Mouse (Mus musculus) liver, embryonic 11.5 days (tissue): ENCODE results near the gene Ttn. TPM values are rescaled to one million over a fixed set of nuclear protein-coding genes. Genes with fewer than 3 reads are reported as not detected.

Source experiments
- ATAC-seq: fragments of 200-750 bp; cut with Nextera tagmentation; replicated peaks from 2 replicates; pipeline ENCODE4 v1.8.0; 2017; ENCODE audit warnings: moderate number of reproducible peaks, mild to moderate bottlenecking, moderate TSS enrichment, moderate library complexity; ENCODE audit not compliant: low FRiP score
- DNase-seq: peaks from one replicate; pipeline ENCODE4 v3.0.0-alpha.2; 2017; ENCODE audit warnings: low spot score
- H3K27ac ChIP-seq: fragments of 300-500 bp; sonication (generic); 2 replicates; pipeline ENCODE4 v1.5.1; 2014; ENCODE audit warnings: mild to moderate bottlenecking, low read depth, low read length, control low read depth
- H3K27me3 ChIP-seq: fragments of 300-500 bp; sonication (generic); replicated peaks from 2 replicates; pipeline ENCODE4 v1.6.1; 2014; ENCODE audit warnings: low read length, mixed read lengths; ENCODE audit not compliant: control insufficient read depth, insufficient read depth
- H3K36me3 ChIP-seq: fragments of 300-500 bp; sonication (generic); 2 replicates; pipeline ENCODE4 v1.6.1; 2014; ENCODE audit warnings: mild to moderate bottlenecking, low read length, moderate library complexity, mixed read lengths; ENCODE audit not compliant: control insufficient read depth, insufficient read depth
- H3K4me1 ChIP-seq: fragments of 300-500 bp; sonication (generic); replicated peaks from 2 replicates; pipeline ENCODE4 v1.6.1; 2014; ENCODE audit warnings: low read length, mixed read lengths; ENCODE audit not compliant: control insufficient read depth, insufficient read depth
- H3K4me2 ChIP-seq: fragments of 300-500 bp; sonication (generic); 2 replicates; pipeline ENCODE4 v1.6.1; 2014; ENCODE audit warnings: mild to moderate bottlenecking, control low read depth, moderate library complexity
- H3K4me3 ChIP-seq: fragments of 300-500 bp; sonication (generic); 2 replicates; pipeline ENCODE4 v1.5.1; 2014; ENCODE audit warnings: low read depth, low read length, control low read depth
- H3K9ac ChIP-seq: fragments of 300-500 bp; sonication (generic); 2 replicates; pipeline ENCODE4 v1.6.1; 2014; ENCODE audit warnings: low read depth, low read length, control low read depth
- H3K9me3 ChIP-seq: fragments of 300-500 bp; sonication (generic); 2 replicates; pipeline ENCODE4 v1.6.1; 2016; ENCODE audit warnings: low read length, inconsistent platforms, mixed read lengths; ENCODE audit not compliant: control insufficient read depth
- WGBS: fragments of 180-500 bp; shearing (Covaris S2); extraction: QIAGEN DNeasy Blood & Tissue Kit; methylation state at CpG from one replicate; pipeline ENCODE4 v1.1.7; 2014; 5-methylcytosine and 5-hydroxymethylcytosine counted together
- polyA plus RNA-seq: library from polyadenylated mRNA; unstranded; fragments of >200 nt; fragmentation: Nextera tagmentation; extraction: Ambion mirVana; gene quantifications from 2 replicates; pipeline ENCODE4 v1.2.1, GENCODE M21; 2014

Ttn gene
- polyA plus RNA-seq, 1 experiment from 2014 or later, result 4.5 TPM

DNA sequence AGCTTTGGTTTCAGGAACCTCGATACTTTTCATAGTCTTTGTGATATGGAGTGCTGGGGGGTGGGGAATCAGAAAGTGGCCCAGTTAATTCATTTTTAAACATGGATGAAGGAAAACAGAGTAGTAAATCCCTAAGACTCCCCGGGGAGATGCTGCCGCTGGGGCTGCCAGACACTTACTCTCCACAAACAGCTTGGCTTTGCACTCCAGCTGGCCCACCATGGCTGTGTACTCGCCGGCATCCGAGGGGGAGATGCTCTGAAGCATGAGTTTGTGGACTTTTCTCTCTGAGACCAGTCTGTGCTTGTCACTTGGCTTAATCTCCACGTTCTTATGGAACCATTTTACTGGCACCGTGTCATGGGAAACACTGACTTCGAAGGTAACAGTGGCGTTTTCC is 43.8 kb downstream of the Ttn start:
- Histone ChIP-seq H3K27ac (no peak overlapping the region), H3K4me2 (no peak overlapping the region), H3K4me3 (no peak overlapping the region), H3K36me3 (no peaks in the 10 kb centered on the region), H3K27me3 (no peaks in the 10 kb centered on the region), H3K9ac (no peak overlapping the region), H3K4me1 (no peaks in the 10 kb centered on the region), H3K9me3 (peaks cover 2% of the 10 kb centered on the region; the same call in 1 of the 2 replicates)
- ATAC-seq, result no peak
- 70% methylated on average over 10 of the region's 10 CpGs for WGBS
- no peak for DNase-seq

- 3% methylated on average over 2 of the region's 2 CpGs for WGBS
Observed at GRCm38 (mm10) chr2:76929718-76930117, 52.6 kb downstream of the Ttn start.

GRCm38 (mm10) chr2:76928816-76929215 is 53.5 kb downstream of the Ttn start:
- Histone ChIP-seq H3K4me3 (no peak overlapping the region), H3K36me3 (no peaks in the 10 kb centered on the region), H3K9ac (no peak overlapping the region), H3K9me3 (no peaks in the 10 kb centered on the region), H3K27me3 (no peaks in the 10 kb centered on the region), H3K4me2 (no peak overlapping the region), H3K4me1 (no peaks in the 10 kb centered on the region), H3K27ac (no peak overlapping the region)
- DNase-seq (no peak), ATAC-seq (no peak)
- WGBS, result 29% methylated on average over 3 of the region's 3 CpGs

More at GRCm38 (mm10) chr2:76929718-76930117, 52.6 kb downstream of the Ttn start:
- Histone ChIP-seq H3K4me3 (no peak overlapping the region), H3K36me3 (no peaks in the 10 kb centered on the region), H3K4me2 (no peak overlapping the region), H3K27me3 (no peaks in the 10 kb centered on the region), H3K9ac (no peak overlapping the region), H3K4me1 (no peaks in the 10 kb centered on the region), H3K27ac (no peak overlapping the region), H3K9me3 (no peaks in the 10 kb centered on the region)
- no peak for DNase-seq
- no peak for ATAC-seq

GRCm38 (mm10) chr2:76928298-76928697 is 54.0 kb downstream of the Ttn start:
- no peak overlapping the region for H3K4me2 ChIP-seq
- H3K27me3 ChIP-seq, result no peaks in the 10 kb centered on the region
- no peak for DNase-seq
- no peak for ATAC-seq
- WGBS, result 47% methylated on average over 7 of the region's 7 CpGs
- H3K27ac ChIP-seq, result no peak overlapping the region
- H3K4me3 ChIP-seq, result no peak overlapping the region
- no peak overlapping the region for H3K9ac ChIP-seq
- no peaks in the 10 kb centered on the region for H3K4me1 ChIP-seq
- H3K36me3 ChIP-seq, result no peaks in the 10 kb centered on the region
- H3K9me3 ChIP-seq, result no peaks in the 10 kb centered on the region

DNA sequence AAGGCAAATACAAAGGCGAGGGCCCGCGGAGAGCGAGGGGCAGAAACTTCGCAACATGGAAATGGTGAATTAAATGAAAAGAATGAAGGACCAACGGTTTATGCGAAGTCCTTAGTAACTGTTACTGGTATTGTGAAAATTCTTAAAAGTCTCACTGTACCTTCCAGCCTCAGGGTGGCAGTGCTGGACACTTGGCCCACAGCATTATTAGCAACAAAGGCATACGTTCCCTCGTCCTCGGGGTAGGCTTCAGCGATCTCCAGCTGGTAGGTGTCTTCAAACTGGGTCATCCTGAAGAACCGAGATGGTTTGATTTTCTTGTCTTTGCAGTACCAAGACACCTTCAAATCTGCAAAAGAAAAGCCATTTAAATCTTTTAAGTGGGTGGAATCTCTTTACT is 55.4 kb downstream of the Ttn start:
- no peak for DNase-seq
- 75% methylated on average over 12 of the region's 12 CpGs for WGBS
- no peak overlapping the region for H3K4me2 ChIP-seq
- no peaks in the 10 kb centered on the region for H3K36me3 ChIP-seq
- no peak overlapping the region for H3K4me3 ChIP-seq
- no peak overlapping the region for H3K27ac ChIP-seq
- no peak overlapping the region for H3K9ac ChIP-seq
- no peaks in the 10 kb centered on the region for H3K9me3 ChIP-seq
- H3K4me1 ChIP-seq, result no peaks in the 10 kb centered on the region
- ATAC-seq, result no peak
- no peaks in the 10 kb centered on the region for H3K27me3 ChIP-seq

- no peaks in the 10 kb centered on the region for H3K9me3 ChIP-seq
- H3K4me3 ChIP-seq, result no peak overlapping the region
- no peak for DNase-seq
- H3K36me3 ChIP-seq, result no peaks in the 10 kb centered on the region
- no peak overlapping the region for H3K4me2 ChIP-seq
- ATAC-seq, result no peak
- no peaks in the 10 kb centered on the region for H3K27me3 ChIP-seq
- 91% methylated on average over 10 of the region's 10 CpGs for WGBS
- no peak overlapping the region for H3K27ac ChIP-seq
- H3K9ac ChIP-seq, result no peak overlapping the region
- no peaks in the 10 kb centered on the region for H3K4me1 ChIP-seq
Observed at GRCm38 (mm10) chr2:76914959-76915358, 67.4 kb downstream of the Ttn start.

- ATAC-seq (no peak), DNase-seq (no peak)
- no peaks in the 10 kb centered on the region for H3K4me1 ChIP-seq
- H3K9ac ChIP-seq, result no peak overlapping the region
- H3K27ac ChIP-seq, result no peak overlapping the region
- no peak overlapping the region for H3K4me3 ChIP-seq
- no peaks in the 10 kb centered on the region for H3K9me3 ChIP-seq
- 78% methylated on average over 15 of the region's 15 CpGs for WGBS
- H3K27me3 ChIP-seq, result no peaks in the 10 kb centered on the region
- no peak overlapping the region for H3K4me2 ChIP-seq
- H3K36me3 ChIP-seq, result no peaks in the 10 kb centered on the region
Observed at GRCm38 (mm10) chr2:76908705-76909457, 73.5 kb downstream of the Ttn start.

GRCm38 (mm10) chr2:76903351-76903750 is 79.0 kb downstream of the Ttn start:
- ATAC-seq (no peak), DNase-seq (no peak)
- Histone ChIP-seq H3K4me3 (no peak overlapping the region), H3K9ac (no peak overlapping the region), H3K4me2 (no peak overlapping the region), H3K27me3 (no peaks in the 10 kb centered on the region), H3K4me1 (no peaks in the 10 kb centered on the region), H3K36me3 (no peaks in the 10 kb centered on the region), H3K27ac (no peak overlapping the region), H3K9me3 (no peaks in the 10 kb centered on the region)
- WGBS, result 85% methylated on average over 11 of the region's 11 CpGs

GRCm38 (mm10) chr2:76901476-76902086 is 80.8 kb downstream of the Ttn start:
- no peaks in the 10 kb centered on the region for H3K36me3 ChIP-seq
- 86% methylated on average over 24 of the region's 24 CpGs for WGBS
- no peak for ATAC-seq

More at GRCm38 (mm10) chr2:76901476-76902086, 80.8 kb downstream of the Ttn start:
- DNase-seq, result no peak
- no peaks in the 10 kb centered on the region for H3K9me3 ChIP-seq
- H3K9ac ChIP-seq, result no peak overlapping the region
- no peaks in the 10 kb centered on the region for H3K27me3 ChIP-seq
- no peak overlapping the region for H3K4me2 ChIP-seq
- H3K27ac ChIP-seq, result no peak overlapping the region
- no peak overlapping the region for H3K4me3 ChIP-seq
- H3K4me1 ChIP-seq, result no peaks in the 10 kb centered on the region
